Mouse (Mus musculus) E14TG2a.4 (cell line): ENCODE results near the gene Tiam1.

ENCODE experiments used
- CTCF ChIP-seq: conservative IDR thresholded peaks from 2 replicates; pipeline ENCODE4 v1.5.1; 2014; ENCODE audit warnings: low read length
- NANOG ChIP-seq: IDR thresholded peaks from 2 replicates; pipeline ENCODE4 v1.6.1; 2014; ENCODE audit warnings: borderline replicate concordance, low read length, mixed read lengths
- POU5F1 ChIP-seq: IDR thresholded peaks from 2 replicates; pipeline ENCODE4 v1.6.1; 2014; ENCODE audit warnings: low read length, borderline replicate concordance

DNA sequence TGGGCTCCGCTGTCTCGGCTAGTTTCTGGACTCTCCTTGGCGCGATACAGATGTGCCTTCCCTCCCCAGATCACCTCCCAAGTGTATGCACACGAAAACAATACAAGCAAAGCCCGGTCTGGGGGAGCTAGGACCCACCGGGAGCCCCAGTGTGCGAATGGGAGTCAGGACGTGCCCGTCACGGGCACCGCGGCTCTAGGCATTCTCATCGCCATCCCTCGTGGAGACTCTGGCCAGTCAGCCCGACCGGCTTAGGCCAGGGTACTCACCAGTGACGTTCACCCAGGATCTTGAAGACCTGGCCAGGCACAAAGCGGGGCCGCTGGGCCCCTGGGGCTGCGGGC is 181 bp downstream of the Tiam1 start:
- no peak for TF ChIP-seq CTCF
- no peak for TF ChIP-seq POU5F1
- no peak for TF ChIP-seq NANOG
